ENCODE assay signal across 10 mouse cellular contexts in the genomic region with DNA sequence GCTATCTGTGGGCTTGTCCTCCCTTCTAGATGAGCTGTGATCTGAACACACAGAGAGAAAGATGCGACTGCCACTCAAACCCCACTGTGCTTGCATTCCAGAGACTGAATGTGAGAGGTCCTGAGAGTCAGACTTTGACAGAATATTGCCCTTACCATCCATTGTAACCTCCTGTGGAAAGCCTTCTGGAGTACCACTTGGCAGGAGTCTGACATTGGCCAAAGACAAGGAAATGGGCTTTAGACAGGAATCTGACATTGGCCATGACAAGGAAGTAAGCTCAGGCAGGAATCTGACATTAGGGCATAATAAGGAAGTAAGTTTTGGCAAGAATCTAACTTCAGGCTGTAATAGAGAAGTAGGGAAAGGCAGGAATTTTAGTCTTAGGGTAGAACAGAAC.
DNase-seq lines count a peak whose midpoint lies in the region; ATAC-seq and TF ChIP-seq lines count a peak whose summit lies in the region.
"Had no signal": no experiment of that assay in that cellular context is flagged by ENCODE, and none has a peak within 500 bp of the region (broad histone marks: within the 10 kb centered on the region; RNA-seq: fewer than 3 reads in every experiment).

No protein-coding gene starts in this region.

- peaks cover 10% of the 10 kb centered on the region for H3K4me1 ChIP-seq in intestine, embryonic 14.5 days (replicated peaks; ENCODE audit: control insufficient read depth, insufficient read depth, low read length)
- H3K4me1 ChIP-seq in intestine, postnatal 0 days (replicated peaks; ENCODE audit: control insufficient read depth, insufficient read depth, low read length), result 0 out of 2 replicates have a peak, but pooled peaks cover 9% of the 10 kb centered on the region
- H3K4me1 ChIP-seq in midbrain, embryonic 11.5 days (ENCODE audit: control insufficient read depth, insufficient read depth, low read length), result peaks cover 22% of the 10 kb centered on the region

- no peak overlapping the region for H3K9ac ChIP-seq in intestine, embryonic 14.5 days (ENCODE audit: low read length)
- H3K9ac ChIP-seq in intestine, postnatal 0 days (ENCODE audit: low read depth, low read length), result no peak overlapping the region
- no peak overlapping the region for H3K9ac ChIP-seq in midbrain, embryonic 11.5 days (ENCODE audit: low read length)

- no peaks in the 10 kb centered on the region for H3K27me3 ChIP-seq in intestine, embryonic 14.5 days (replicated peaks; ENCODE audit: control insufficient read depth, insufficient read depth, low read length)
- no peaks in the 10 kb centered on the region for H3K27me3 ChIP-seq in intestine, postnatal 0 days (replicated peaks; ENCODE audit: control insufficient read depth, insufficient read depth, low read length)
- no peaks in the 10 kb centered on the region for H3K27me3 ChIP-seq in midbrain, embryonic 11.5 days (ENCODE audit: control insufficient read depth, insufficient read depth, low read length)

- H3K9me3 ChIP-seq in intestine, embryonic 14.5 days (ENCODE audit: control insufficient read depth, low read length), result no peaks in the 10 kb centered on the region
- no peaks in the 10 kb centered on the region for H3K9me3 ChIP-seq in intestine, postnatal 0 days (ENCODE audit: control insufficient read depth)
- H3K9me3 ChIP-seq in midbrain, embryonic 11.5 days (ENCODE audit: control insufficient read depth, low read length), result no peaks in the 10 kb centered on the region

- WGBS in intestine, embryonic 14.5 days, result 63% methylated on average over 1 of the region's 1 CpGs
- WGBS in intestine, postnatal 0 days, result 52% methylated on average over 1 of the region's 1 CpGs
- WGBS in midbrain, embryonic 11.5 days, result 68% methylated on average over 1 of the region's 1 CpGs

- peak overlapping the region; percentile 91 for H3K27ac ChIP-seq in intestine, embryonic 14.5 days (ENCODE audit: low read depth)
- H3K27ac ChIP-seq in intestine, postnatal 0 days (ENCODE audit: low read depth, low read length), result no peak overlapping the region
- peak overlapping the region; percentile 92; the same call in 1 of the 2 replicates for H3K27ac ChIP-seq in midbrain, embryonic 11.5 days (ENCODE audit: low read depth, low read length)
- H3K27ac ChIP-seq: layer of hippocampus, adult 2 months had no signal

- DNase-seq in embryo, embryonic 10.5 days (ENCODE audit: low spot score), result peak; percentile 19
- DNase-seq in embryo, embryonic 9.5 days (ENCODE audit: extremely low spot score), result no peak
- no peak for DNase-seq in intestine, embryonic 14.5 days (ENCODE audit: low spot score)
- DNase-seq in 3T3-L1 (ENCODE audit: low read depth, low spot score), result peak; percentile 17
- no peak for DNase-seq in midbrain, embryonic 11.5 days (ENCODE audit: low spot score, missing footprints)
- DNase-seq in right cerebral cortex, adult 2 months (ENCODE audit: low spot score in 2 of 2), result no peak
- DNase-seq in natural killer cell, adult 2 months (ENCODE audit: low spot score in 2 of 2), result no peak
- DNase-seq: cerebellum, adult 9-11 months had no signal

- ATAC-seq in intestine, embryonic 14.5 days (replicated peaks; ENCODE audit: low FRiP score, low TSS enrichment, low read depth), result no peak
- no peak for ATAC-seq in intestine, postnatal 0 days
- ATAC-seq in midbrain, embryonic 11.5 days (ENCODE audit: low FRiP score), result no peak

- no peak for TF ChIP-seq CTCF in intestine, postnatal 0 days (IDR thresholded peaks at IDR 0.05; ENCODE audit: low read depth)

- H3K4me2 ChIP-seq in intestine, embryonic 14.5 days (ENCODE audit: low read length), result no peak overlapping the region
- no peak overlapping the region for H3K4me2 ChIP-seq in intestine, postnatal 0 days (replicated peaks; ENCODE audit: low read depth)
- H3K4me2 ChIP-seq in midbrain, embryonic 11.5 days, result no peak overlapping the region

- no peaks in the 10 kb centered on the region for H3K36me3 ChIP-seq in intestine, embryonic 14.5 days (ENCODE audit: control insufficient read depth, insufficient read depth, low read length)
- H3K36me3 ChIP-seq in intestine, postnatal 0 days (ENCODE audit: control insufficient read depth, insufficient read depth), result no peaks in the 10 kb centered on the region
- no peaks in the 10 kb centered on the region for H3K36me3 ChIP-seq in midbrain, embryonic 11.5 days (ENCODE audit: control insufficient read depth, insufficient read depth, low read length)

- H3K4me3 ChIP-seq in intestine, embryonic 14.5 days (ENCODE audit: low read depth, low read length), result no peak overlapping the region
- H3K4me3 ChIP-seq in intestine, postnatal 0 days (ENCODE audit: low read depth, low read length), result no peak overlapping the region
- no peak overlapping the region for H3K4me3 ChIP-seq in midbrain, embryonic 11.5 days (ENCODE audit: low read depth, low read length)
- H3K4me3 ChIP-seq: layer of hippocampus, adult 2 months had no signal

Comparison
In these comparisons a context has a peak if more than half of its experiments do, and no peak if none do; other contexts are left out.
1. DNase-seq: peak in embryo, embryonic 10.5 days (single experiment) and 3T3-L1 (single experiment); none in embryo, embryonic 9.5 days (single experiment), intestine, embryonic 14.5 days (single experiment), midbrain, embryonic 11.5 days (single experiment), right cerebral cortex, adult 2 months (0 of 2) and natural killer cell, adult 2 months (0 of 2).